Mouse (Mus musculus): ENCODE results near the gene Il20.

Il20 gene

GRCm38 (mm10) chr1:130911401-130912010, at the start of gene Il20:
Il20 (minus strand) TSS chr1:130911451.
- in situ Hi-C loops (cut with MboI; ENCODE audit: low sequenced_read_pairs): no loop called here

GRCm38 (mm10) chr1:130946920-130947319, 35.7 kb upstream of the Il20 start:
- in situ Hi-C loops (cut with MboI; ENCODE audit: low sequenced_read_pairs): no loop called here

GRCm38 (mm10) chr1:130941801-130942200, 30.6 kb upstream of the Il20 start:
- in situ Hi-C loops (cut with MboI; ENCODE audit: low sequenced_read_pairs): no loop called here

- in situ Hi-C loops (cut with MboI; ENCODE audit: low sequenced_read_pairs): no loop called here
Observed at GRCm38 (mm10) chr1:130940065-130940687, 28.9 kb upstream of the Il20 start, which contains the start of gene Il19. Il19 (minus strand) TSS chr1:130940115.

- in situ Hi-C loops (cut with MboI; ENCODE audit: low sequenced_read_pairs): no loop called here
Observed at GRCm38 (mm10) chr1:130938192-130938591, 26.9 kb upstream of the Il20 start.

- in situ Hi-C loops (cut with MboI; ENCODE audit: low sequenced_read_pairs): no loop called here
Observed at GRCm38 (mm10) chr1:130937170-130937569, 25.9 kb upstream of the Il20 start.

- in situ Hi-C loops (cut with MboI; ENCODE audit: low sequenced_read_pairs): no loop called here
Observed at GRCm38 (mm10) chr1:130936351-130936750, 25.1 kb upstream of the Il20 start.

GRCm38 (mm10) chr1:130926484-130926883, 15.2 kb upstream of the Il20 start:
- in situ Hi-C loops (cut with MboI; ENCODE audit: low sequenced_read_pairs): no loop called here

- in situ Hi-C loops (cut with MboI; ENCODE audit: low sequenced_read_pairs): no loop called here
Observed at GRCm38 (mm10) chr1:130918323-130918980, 7.2 kb upstream of the Il20 start.

- in situ Hi-C loops (cut with MboI; ENCODE audit: low sequenced_read_pairs): no loop called here
Observed at GRCm38 (mm10) chr1:130902505-130902904, 8.7 kb downstream of the Il20 start.

GRCm38 (mm10) chr1:130894468-130894867, 16.8 kb downstream of the Il20 start:
- in situ Hi-C loops (cut with MboI; ENCODE audit: low sequenced_read_pairs): no loop called here

- in situ Hi-C loops (cut with MboI; ENCODE audit: low sequenced_read_pairs): no loop called here
Observed at GRCm38 (mm10) chr1:130893329-130894040, 17.8 kb downstream of the Il20 start.

- in situ Hi-C loops (cut with MboI; ENCODE audit: low sequenced_read_pairs): no loop called here
Observed at GRCm38 (mm10) chr1:130892446-130892845, 18.8 kb downstream of the Il20 start.

GRCm38 (mm10) chr1:130887354-130887753, 23.9 kb downstream of the Il20 start, which contains the start of gene Il24:
Il24 (minus strand) TSS chr1:130887454.
- in situ Hi-C loops (cut with MboI; ENCODE audit: low sequenced_read_pairs): no loop called here

GRCm38 (mm10) chr1:130883146-130883545, 28.1 kb downstream of the Il20 start:
- in situ Hi-C loops (cut with MboI; ENCODE audit: low sequenced_read_pairs): no loop called here

- in situ Hi-C loops (cut with MboI; ENCODE audit: low sequenced_read_pairs): loop anchor here (10.0 kb wide), 1 partner anchor 175 kb away; no protein-coding TSS in a partner anchor
Observed at GRCm38 (mm10) chr1:130879927-130880326, 31.3 kb downstream of the Il20 start.

GRCm38 (mm10) chr1:130877889-130878614, 33.2 kb downstream of the Il20 start:
- in situ Hi-C loops (cut with MboI; ENCODE audit: low sequenced_read_pairs): loop anchor here (10.0 kb wide), 1 partner anchor 177 kb away; no protein-coding TSS in a partner anchor

- in situ Hi-C loops (cut with MboI; ENCODE audit: low sequenced_read_pairs): loop anchor here (10.0 kb wide), 1 partner anchor 178 kb away; no protein-coding TSS in a partner anchor
Observed at GRCm38 (mm10) chr1:130876931-130877509, 34.2 kb downstream of the Il20 start.

GRCm38 (mm10) chr1:130875910-130876309, 35.3 kb downstream of the Il20 start:
- in situ Hi-C loops (cut with MboI; ENCODE audit: low sequenced_read_pairs): loop anchor here (10.0 kb wide), 1 partner anchor 179 kb away; no protein-coding TSS in a partner anchor

GRCm38 (mm10) chr1:130875139-130875538, 36.1 kb downstream of the Il20 start:
- in situ Hi-C loops (cut with MboI; ENCODE audit: low sequenced_read_pairs): loop anchor here (10.0 kb wide), 1 partner anchor 180 kb away; no protein-coding TSS in a partner anchor
